Mouse (Mus musculus): ENCODE results near the gene Tph2.
"Not testable (repeated sequence)": the region's sequence is repeated elsewhere in the genome, so short reads cannot be mapped to it uniquely, and the experiment has no call there.

Tph2 gene

DNA sequence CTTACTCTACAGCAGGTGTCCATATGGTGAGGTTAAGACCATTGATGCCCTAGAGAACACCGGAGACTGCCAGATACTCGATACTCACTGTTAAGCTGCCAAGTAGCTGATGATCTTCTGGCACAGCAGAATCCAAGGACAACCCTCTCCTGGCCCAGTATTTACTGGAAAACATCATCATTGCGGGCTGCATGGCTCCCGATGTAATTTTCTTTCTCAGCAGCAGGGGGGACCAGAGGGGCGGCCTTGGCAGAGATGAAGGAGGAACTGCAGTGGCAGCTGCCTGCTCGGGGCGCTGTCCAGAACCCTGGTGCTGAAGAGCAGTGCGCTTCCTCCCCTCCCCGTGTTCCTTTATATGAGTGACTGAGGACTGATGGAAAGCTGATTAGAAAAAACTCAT is at the start of gene Tph2:
Gene Tph2 (minus strand): TSS at position 326 of the 400 bp plus-strand sequence.
- peak; percentile 79 for DNase-seq

DNA sequence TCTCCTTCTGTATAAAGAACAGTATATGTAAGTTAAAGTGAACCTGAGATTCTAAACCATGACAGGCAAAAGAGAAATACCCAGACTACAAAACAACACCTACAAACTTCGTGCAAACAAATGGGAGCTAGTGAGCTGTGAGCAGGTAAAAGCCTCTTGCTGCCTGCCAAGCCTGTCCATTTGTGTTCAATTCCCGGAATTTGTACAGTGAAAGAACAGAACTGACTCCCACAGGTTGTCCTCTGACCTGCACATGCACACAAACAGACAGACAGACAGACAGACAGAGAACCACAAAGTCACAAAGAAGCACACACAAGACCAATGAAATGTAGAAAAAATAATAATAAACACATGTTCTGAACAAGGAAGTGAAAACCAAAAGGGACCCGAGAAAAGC is 49.0 kb upstream of the Tph2 start:
- no peak for DNase-seq

DNA sequence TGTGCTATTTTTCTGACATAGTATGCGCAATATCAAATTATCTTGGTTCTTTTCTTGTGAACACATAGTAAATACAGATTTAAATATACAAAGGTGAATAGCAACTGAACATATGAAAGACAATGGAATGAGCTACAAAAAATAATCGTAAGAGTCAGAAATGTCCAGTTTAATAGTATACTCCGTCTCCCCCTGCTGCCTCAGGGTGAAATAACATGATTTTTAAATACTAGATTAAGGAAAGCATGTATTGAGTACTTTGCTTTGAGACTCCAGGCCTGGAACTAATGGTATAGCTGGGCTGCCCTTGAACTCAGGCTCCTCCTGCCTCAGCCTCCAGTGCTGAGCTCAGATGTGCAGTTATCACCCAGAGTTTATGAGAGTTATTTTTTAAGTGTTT is 47.7 kb upstream of the Tph2 start:
- DNase-seq: no peak

DNA sequence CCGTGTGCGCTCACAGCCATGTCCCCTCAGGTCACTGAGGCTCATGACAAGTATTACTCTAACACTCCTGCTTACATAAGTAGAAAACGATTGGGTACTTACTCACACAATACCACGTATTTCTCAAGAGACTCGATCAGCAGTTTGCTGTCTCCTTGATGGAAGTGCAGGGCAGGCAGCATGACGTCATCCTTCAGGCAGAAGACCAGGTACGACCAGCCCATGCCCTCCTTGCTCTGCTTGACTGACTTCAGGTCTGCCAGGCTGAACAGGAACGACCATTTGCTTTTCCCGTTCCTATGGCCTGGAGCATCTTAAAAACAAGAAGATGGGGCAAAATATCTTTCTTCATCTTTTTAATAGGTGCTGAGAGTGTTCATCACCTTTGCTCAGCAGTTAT is 44.2 kb upstream of the Tph2 start:
- no peak for DNase-seq

DNA sequence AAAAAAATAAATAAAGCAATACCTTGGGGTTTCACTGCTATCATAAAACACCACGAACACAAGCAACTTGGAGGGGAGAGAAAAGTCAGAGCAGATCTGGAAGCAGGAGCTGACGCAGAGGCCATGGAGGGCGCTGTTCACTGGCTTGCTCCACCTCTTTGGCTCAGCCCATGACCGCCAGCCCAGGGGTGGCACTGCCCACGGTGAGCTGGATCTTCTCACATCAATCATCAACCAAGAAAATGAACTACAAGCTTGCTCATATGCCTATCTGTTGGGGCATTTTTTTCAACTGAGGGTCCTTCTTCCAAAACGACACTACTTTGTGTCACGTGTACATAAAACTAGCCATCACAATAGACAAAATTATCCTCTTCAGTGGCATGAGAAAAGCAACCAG is 41.8 kb upstream of the Tph2 start:
- DNase-seq: no peak

DNA sequence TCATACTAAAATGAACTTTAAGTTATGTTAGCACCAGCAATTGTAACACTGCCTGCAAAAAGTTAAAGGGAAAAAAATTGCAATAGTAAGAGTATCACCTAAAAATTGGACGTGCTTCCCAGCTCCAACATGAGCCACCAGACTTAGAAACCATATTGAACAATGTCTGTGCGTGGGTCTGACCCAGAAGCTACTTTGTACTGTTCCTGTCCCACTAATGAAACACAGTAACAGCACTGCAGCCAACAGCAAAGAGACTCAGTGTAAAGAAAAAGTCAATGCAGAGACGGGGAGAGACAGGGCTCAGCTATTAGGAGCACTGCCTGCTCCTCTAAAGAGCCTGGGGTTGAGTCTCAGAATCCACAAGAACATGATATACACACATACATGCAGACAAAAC is 39.0 kb upstream of the Tph2 start:
- DNase-seq: no peak

DNA sequence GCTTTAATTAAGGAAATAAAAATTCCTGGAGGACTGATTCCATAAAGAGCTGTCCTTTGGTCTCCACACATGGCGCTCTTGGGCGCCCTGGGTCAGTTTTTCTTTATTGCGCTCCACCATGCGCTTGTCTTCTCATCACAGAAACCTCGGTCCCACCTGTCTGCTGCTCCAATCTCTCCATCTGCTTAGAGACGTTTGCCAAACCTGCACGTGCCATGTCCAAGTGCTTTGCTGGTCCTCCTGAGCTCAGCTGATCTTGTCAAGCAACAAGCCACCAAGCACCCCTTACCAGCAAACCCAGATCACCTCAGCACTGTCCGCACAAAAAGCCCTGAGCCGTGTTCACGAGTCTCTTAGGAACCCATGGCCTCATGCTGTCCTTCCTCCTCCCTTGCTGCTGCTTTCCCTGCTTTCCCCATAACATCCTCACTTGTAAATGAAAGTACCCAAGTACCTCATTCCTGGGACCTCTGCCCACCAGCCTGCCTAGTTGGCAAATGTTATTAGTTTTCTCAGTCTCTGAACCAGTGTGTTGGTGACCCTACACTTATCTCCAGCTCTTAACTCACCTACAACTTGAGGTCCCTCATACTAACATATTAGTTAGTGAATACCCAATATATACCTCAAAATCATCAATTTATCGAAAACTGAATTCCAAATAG is 28.2 kb upstream of the Tph2 start:
- no peak for DNase-seq

DNA sequence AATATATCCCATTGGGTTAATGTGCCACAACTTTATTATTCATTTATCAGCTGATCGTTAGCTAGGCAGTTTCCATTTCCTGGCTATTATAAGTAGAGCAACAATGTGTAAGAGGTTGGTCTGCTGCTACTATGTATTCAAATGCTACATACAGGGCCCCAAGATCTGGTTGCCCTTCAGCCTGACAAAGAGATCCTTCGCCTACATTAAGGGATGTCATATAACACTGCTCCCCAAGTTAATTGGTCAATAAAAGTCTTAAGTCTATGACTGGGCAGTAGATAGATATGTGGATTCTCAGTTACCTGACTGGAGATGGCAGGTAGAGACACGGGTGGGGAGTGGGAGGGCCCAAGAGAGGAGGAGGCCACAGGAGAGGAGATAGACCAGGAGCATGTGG is 21.0 kb upstream of the Tph2 start:
- no peak for DNase-seq

DNA sequence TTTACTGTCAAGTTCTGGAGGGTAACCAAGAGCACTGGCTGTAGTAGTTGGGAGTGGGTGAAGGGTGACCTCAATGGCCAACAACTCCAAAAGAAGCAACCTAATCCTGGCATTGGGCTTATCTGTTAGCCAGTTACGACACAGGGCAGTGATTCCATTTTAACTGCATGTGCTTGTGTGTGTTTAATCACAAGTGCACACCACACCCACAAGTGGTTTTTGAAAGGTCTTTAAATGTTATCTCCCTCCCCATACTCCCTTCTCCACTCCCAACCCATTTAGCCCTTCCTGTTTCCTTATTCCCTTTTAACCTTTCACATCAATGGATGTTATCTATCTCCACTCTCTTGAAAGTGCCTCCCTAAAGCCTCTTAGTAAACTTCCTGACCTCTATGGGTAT is 20.5 kb upstream of the Tph2 start:
- no peak for DNase-seq

DNA sequence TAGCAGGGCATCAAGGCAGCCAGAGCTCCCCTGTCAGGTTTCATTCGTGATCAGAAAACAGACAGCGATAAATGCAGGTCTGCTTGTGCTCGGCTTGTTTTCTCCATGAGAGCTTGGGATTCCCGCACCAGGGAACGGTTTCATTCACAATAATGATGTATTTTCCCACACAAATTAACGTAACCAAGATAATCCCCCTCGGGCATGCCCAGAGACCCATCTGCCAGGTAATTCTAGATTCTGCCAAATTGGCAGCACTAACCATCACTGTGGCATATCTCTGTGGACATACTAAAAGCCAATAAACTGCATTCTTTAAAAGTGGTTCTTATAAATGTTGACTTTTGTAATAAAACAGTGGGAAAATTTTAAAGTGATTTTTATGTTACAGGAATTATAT is 6.4 kb upstream of the Tph2 start:
- DNase-seq: no peak

DNA sequence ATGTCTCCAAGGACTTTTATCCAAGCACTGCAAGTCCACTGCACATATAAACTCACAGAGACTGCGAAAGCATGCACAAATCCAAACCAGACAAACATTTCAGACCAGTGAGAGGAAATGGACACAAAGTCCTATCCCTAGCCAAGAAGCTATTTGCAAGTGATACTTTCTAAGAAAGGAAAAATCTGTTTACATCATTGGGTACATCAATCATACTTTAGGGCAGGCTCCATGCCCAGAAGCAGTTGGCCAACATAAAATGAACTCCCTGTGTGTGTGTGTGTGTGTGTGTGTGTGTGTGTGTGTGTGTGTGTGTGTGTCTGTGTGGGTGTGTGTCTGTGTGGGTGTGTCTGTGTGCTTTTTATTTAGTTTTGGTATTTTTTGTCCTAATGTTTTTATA is 2.6 kb upstream of the Tph2 start:
- DNase-seq: no peak

DNA sequence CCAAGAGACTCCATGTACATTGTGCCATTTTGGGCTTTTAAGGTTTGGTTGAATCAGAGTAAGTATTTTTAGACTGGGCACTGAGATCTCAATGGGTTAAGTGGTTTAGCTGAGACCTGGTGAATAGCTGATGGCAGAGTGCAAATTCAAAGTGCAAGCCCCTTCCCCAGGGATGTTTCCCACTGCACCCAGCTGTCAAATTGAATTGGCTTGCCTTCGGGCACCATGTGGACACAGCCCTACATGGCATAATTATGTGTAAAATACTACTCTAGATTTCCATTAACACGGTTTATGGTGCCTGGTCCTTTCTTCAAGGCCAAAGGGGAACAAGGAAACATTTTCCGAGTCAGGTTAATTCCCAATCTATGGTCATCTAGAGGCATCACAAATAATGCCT is 3.8 kb downstream of the Tph2 start:
- DNase-seq: no peak

DNA sequence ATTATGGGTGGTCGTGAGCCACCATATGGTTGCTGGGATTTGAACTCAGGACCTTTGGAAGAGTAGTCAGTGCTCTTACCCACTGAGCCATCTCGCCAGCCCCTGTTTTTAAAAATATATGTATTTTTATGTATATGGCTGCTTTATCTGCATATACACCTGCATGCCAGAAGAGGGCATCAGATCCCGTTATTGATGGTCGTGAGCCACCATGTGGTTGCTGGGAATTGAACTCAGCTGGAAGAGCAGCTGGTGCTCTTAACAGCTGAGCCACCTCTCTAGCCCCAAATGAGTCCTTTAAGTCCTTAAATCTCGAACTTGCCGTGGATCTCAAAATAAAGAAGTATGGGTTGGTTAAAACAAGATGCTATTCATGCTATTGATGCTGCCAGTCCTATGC is 6.8 kb downstream of the Tph2 start:
- not testable (repeated sequence) for DNase-seq

DNA sequence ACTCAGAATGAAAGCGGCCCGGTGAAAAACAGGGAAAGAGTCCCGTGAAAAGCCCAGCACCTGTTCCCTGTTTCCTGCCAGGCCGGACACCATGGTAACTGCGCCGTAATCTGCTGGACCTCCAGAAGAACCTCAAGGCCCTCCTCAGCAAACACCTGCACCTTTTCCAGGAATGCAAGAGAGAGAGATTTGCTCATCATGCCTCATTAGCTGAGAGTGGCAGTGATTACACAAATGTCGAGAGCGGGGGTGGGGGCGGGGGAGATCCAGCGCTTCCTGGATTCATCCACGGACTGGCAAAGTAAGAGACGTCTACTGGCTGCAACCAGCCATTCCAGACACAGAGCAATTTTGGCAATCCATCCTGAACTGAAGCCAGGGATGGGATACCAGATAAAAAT is 9.2 kb downstream of the Tph2 start:
- DNase-seq: no peak

DNA sequence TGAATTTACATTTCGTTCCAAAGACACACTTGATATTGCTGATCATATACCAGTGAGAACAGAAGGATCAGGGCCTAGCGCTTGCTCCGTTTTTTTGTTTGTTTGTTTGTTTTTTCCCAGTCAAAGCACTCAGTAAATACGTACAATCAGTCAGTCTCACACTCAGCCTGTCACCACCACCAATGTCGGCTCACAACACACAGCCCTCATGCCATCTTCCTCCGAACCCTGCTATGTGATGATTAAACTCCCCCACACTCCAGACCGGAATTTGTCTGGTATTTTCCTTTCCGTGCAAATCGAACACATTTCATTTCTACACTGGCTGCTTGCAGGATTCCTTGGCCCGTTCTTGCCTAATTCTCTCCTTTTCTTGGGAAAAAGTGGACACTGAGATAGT is 11.5 kb downstream of the Tph2 start:
- DNase-seq: no peak

DNA sequence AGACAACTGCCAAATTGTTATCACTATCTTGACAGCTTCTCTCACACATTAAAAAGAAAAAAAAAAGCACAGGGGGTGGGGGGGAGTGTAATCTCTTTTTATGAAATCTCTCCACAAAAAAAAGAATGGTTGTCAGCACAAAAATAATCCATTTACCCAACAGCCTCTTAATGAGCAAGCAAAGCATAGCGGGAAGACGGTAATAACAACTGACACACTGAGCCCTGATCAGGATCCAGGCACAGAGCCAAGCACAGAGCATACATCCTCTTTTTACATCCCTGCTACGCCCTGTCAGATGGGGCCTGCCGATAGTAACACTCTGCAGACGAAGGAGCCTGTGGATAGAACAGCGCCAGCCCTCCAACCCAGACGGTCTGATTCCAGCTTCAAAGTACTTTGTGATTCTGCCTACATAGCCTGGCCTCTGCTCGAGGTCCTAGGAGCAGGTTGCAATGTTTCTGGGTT is 13.4 kb downstream of the Tph2 start:
- DNase-seq: peak; percentile 6

DNA sequence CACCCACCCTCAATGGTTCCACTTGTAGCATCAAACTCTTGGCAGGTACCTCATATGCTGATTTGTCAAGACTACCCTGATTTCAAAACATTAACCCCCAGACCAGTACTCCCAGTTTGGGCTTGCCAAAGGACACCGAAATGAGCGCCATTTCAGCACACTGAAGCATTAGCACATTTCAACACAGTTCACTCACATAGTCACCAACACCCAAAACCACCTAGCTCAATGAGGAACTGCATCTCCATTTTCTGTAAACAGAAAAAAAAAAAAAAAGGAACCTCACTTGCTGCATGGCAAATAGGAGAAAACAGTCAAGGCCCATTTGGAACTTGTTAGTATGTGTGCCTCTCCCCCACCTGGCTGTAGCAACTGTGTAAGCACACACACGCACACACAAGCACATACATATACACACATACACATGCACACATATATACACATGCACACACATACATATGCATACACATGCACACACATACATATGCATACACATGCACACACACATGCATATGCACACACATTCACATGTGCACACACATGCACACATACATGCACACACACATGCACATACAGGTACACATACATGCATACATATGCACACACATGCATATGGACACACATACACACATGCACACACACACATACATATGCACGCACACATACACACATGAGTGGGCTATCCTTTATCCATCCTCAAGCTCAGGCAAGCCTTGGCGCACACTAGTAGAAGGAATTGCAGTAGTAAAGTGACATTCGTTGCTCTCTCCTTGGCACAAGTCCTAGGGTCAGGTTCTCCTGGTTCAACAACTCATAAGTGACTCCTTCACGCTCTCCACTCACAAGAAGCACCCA is 14.1 kb downstream of the Tph2 start:
- no peak for DNase-seq

DNA sequence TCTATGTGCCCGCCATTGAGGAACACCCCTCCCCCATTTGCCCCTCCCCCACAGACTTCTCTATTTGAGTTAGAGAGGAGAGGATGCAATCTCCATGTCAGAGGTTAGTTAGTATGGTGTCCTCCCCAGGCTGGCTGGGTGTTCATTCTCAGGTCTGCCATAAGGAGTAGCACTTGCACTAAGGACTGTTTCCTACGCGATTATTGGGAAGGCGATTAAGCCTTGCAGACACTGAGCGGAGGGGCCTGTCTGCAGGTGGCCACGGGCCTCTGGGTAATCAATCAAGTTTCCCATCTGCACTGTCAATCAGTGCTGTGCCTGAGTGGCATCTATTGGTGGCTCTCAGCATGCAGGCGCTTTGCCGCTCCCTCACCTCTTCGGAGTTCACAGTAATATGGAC is 15.4 kb downstream of the Tph2 start:
- no peak for DNase-seq

DNA sequence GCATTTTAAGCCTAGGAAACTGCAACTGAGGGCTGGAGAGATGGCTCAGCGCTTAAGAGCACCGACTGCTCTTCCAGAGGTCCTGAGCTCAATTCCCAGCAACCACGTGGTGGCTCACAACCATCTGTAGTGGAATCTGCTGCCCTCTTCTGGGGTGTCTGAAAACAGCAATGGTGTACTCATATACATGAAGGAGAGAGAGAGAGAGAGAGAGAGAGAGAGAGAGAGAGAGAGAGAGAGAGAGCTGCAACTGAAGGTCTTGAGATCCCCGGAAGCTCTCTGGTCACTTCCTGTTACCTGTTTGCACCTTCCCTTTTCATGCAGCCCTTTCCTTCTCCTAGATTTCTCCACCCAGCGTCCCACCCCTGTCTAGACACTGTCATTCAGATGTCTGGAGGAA is 24.5 kb downstream of the Tph2 start:
- no peak for DNase-seq

DNA sequence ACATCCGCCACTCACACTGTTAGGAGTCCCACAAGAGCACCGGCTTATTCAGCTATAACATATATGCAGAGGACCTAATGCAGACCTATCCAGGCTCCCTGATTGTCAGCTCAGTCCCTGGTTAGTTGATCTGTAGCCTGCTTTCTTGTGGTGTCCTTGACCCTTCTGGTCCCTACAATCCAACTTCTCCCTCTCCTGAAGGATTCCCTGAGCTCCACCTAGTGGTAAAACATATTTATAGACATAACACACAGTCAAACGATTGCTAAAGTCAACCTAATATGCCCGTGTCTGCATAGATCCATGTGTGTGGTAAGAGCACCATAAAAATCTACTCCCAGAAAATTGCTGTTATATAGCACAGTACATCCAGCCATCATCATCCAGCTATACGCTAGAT is 37.5 kb downstream of the Tph2 start:
- DNase-seq: no peak

DNA sequence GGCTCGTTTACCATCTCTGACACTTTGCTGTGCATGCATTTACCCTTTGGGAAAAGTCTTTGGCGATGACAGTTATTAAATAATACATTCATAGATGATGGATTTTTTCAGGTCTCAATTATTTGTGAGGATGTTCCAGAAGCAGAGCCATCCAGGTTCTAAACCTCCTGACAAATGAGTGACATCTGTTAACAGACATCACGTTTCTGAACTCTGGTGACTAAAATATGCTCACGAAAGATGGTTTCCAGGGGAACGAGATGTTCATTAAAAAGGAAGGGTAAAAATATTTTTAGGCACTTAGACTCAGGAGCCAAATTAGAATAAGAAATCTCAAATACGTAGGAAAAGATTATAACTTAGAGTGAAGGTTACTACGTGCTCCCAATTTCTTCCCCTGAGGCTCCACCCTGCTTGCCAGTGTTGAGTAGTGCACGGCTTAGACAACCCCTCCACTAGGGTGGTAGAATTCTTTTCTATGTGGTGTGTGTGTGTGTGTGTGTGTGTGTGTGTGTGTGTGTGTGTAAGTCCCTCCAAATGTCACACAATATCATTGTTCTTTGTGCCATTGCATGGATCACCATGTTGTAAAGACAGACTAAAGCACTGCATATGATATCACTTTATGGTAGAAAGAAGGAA is 38.4 kb downstream of the Tph2 start:
- no peak for DNase-seq

DNA sequence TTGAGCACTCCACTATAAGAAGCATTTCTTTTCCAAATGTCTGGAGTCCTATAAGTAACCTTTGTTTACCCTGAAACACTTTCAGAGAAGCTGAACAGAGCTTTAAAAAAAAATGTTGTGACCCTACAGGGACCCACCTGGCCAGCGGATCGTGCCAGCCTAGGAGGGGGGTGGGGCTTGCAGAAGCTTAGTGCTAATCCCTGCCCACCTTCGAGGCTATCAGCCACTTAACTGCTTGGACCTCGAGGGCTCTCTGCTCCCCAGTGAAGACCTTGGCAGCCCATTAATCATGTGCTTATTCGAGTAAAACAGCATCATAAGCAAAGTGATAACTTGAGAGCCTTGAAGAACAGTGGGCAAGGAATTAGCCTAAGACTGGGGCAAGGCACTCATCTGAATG is 40.3 kb downstream of the Tph2 start:
- no peak for DNase-seq

DNA sequence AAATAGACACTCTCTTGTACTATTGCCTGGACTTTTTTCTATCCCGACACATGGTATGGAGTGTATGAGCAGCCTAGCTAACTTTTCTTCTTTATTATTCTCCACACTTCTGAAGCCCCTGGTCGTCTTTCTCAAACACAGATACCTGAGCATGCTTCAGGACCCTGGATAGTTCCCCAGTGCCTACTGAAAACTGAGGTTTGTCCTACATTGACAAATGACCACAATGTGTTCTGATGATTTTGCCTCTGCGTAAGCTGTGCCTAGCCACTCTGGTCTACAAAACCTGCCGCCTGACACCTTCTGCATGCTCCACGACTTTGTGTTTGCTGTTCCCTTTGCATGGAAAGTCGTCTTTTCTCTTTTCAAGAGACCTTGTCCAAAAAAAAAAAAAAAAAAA is 41.2 kb downstream of the Tph2 start:
- peak; percentile 22 for DNase-seq

DNA sequence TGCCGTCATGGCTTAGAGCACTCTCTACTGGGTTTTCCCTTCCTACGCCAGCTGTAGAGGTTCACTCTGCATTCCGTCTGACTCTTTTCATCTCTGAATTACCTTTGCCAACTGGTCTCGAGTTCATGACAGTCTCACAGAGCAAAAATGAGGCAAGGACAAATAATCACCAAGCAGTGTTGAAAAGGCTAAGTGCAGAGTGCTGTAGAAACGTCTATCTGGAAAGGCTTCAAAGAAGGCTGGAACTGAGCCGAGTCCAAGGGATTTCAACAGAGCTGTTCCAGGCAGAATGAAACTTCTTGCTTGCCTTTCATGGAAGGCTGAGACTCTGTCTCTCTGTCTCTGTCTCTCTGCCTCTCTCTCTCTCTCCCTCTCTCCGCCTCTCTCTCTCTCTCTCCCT is 47.8 kb downstream of the Tph2 start:
- peak; percentile 12 for DNase-seq

Measured in lung, postnatal 14 days (tissue).